Mouse (Mus musculus) cerebellum, adult 9-10 months (tissue): Measurements from ENCODE around the gene Cbx3.
"Not testable (repeated sequence)": the region's sequence is repeated elsewhere in the genome, so short reads cannot be mapped to it uniquely, and the experiment has no call there.

ENCODE experiments used
- DNase-seq: peaks from one replicate; pipeline ENCODE4 v3.0.0; 2022

Gene Cbx3

GRCm38 (mm10) chr6:51471179-51471505 lies 982 bp downstream of the Cbx3 start:
- DNase-seq = no peak

- DNase-seq = peak; percentile 43
Measured at GRCm38 (mm10) chr6:51471782-51472181, 1.6 kb downstream of the Cbx3 start.

GRCm38 (mm10) chr6:51472213-51472612 lies 2.1 kb downstream of the Cbx3 start:
- DNase-seq = no peak

GRCm38 (mm10) chr6:51479136-51479731 lies 9.1 kb downstream of the Cbx3 start:
- no peak for DNase-seq

- DNase-seq = no peak
Measured at GRCm38 (mm10) chr6:51481548-51481947, 11.4 kb downstream of the Cbx3 start.

- no peak for DNase-seq
Measured at GRCm38 (mm10) chr6:51483861-51484260, 13.7 kb downstream of the Cbx3 start.

GRCm38 (mm10) chr6:51484556-51484955 lies 14.4 kb downstream of the Cbx3 start:
- DNase-seq = not testable (repeated sequence)

GRCm38 (mm10) chr6:51485646-51486045 lies 15.5 kb downstream of the Cbx3 start:
- DNase-seq = no peak

- no peak for DNase-seq
Measured at GRCm38 (mm10) chr6:51486076-51486710, 16.0 kb downstream of the Cbx3 start.

- DNase-seq = no peak
Measured at GRCm38 (mm10) chr6:51486731-51487130, 16.6 kb downstream of the Cbx3 start.

GRCm38 (mm10) chr6:51489787-51490186 lies 19.6 kb downstream of the Cbx3 start:
- peak; percentile 75 for DNase-seq

GRCm38 (mm10) chr6:51497321-51498111 lies 27.4 kb downstream of the Cbx3 start:
- no peak for DNase-seq

- no peak for DNase-seq
Measured at GRCm38 (mm10) chr6:51505671-51506070, 35.5 kb downstream of the Cbx3 start.

- no peak for DNase-seq
Measured at GRCm38 (mm10) chr6:51507556-51507955, 37.4 kb downstream of the Cbx3 start.

GRCm38 (mm10) chr6:51508750-51509648 lies 38.8 kb downstream of the Cbx3 start:
- DNase-seq = peak; percentile 77

- peak; percentile 30 for DNase-seq
Measured at GRCm38 (mm10) chr6:51510094-51510493, 39.9 kb downstream of the Cbx3 start.

GRCm38 (mm10) chr6:51510946-51511345 lies 40.8 kb downstream of the Cbx3 start:
- DNase-seq = no peak

- DNase-seq = no peak
Measured at GRCm38 (mm10) chr6:51513745-51514144, 43.6 kb downstream of the Cbx3 start.

GRCm38 (mm10) chr6:51514860-51515259 lies 44.7 kb downstream of the Cbx3 start:
- no peak for DNase-seq

GRCm38 (mm10) chr6:51523310-51523709 lies 53.1 kb downstream of the Cbx3 start:
- peak; percentile 10 for DNase-seq

- peak; percentile 53 for DNase-seq
Measured at GRCm38 (mm10) chr6:51523807-51524320, 53.7 kb downstream of the Cbx3 start, which contains the start of gene Snx10. Gene Snx10, plus strand, starts transcription at chr6:51523901.

- peak; percentile 29 for DNase-seq
Measured at GRCm38 (mm10) chr6:51524321-51524931, 54.3 kb downstream of the Cbx3 start.
